Mouse (Mus musculus) layer of hippocampus, postnatal 36 days (tissue): ENCODE results near the gene Dnajb1. TPM values are rescaled to one million over a fixed set of nuclear protein-coding genes. Genes with fewer than 3 reads are reported as not detected.

Experiments used
- DNase-seq, 2 experiments: peaks; one replicate each; pipeline ENCODE4 v3.0.0; 2022
- total RNA-seq, 2 experiments: library from RNA; stranded (reverse); gene quantifications; 2 replicates each; pipeline ENCODE4 v1.2.3; 2021

Gene Dnajb1
- total RNA-seq, 2 experiments from 2014 or later, result 46.3 to 51.8 TPM

DNA sequence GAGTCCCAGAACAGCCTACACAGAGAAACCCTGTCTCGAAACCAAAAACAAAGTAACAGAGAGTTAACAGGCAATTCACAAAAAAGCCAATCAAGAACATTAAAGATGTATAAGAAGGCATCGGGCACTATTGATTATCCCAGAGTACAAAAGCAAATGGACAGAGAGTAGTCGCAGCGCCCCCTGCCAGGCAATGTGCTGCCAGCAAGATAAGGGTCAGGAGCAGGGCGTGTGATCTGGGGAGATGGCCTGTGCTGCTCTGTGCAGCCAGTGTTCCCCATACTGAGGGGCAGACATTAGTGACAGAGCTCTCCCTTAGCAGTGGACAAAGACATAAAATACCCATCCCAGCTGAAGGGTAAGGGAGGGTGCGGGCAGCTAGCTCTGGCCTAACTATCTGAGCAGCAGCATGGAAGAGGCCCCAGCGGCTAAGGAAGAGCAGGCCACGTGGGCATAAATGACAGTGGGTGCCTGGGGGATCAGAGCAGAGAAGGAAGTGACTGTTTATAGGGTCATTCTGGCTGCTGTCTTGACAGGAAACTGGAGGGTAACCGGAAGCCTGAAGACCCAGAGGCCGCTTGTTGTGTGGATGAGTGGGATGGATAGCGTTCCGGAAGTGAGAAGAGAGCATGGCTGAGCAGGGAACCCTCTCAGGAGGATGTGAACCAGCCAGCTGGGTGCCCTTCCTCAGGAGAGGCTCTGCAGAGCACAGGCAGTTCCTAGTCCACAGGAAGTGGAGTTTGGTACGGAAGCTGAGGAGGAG, 48.7 kb downstream of the Dnajb1 start:
- no peak for DNase-seq

DNA sequence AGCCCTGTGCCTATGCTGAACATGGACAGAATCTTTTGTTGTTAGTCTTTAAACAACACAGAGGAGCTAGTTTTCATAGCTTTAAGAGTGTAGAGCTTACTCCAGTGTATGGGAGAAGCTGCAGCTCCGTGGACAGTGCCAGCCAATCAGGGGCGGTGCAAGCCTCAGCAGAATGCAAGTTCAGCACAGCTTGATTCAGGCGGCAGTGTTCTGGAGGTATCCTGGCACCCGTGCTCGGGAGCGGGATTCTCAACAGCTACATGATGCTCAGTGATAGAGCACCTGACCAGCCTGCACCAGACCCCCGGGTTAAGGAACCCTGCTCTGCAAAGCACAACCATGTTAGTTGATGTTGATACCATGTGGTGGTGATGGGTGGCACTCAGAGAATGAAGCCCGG, 52.6 kb downstream of the Dnajb1 start:
- no peak for DNase-seq

DNA sequence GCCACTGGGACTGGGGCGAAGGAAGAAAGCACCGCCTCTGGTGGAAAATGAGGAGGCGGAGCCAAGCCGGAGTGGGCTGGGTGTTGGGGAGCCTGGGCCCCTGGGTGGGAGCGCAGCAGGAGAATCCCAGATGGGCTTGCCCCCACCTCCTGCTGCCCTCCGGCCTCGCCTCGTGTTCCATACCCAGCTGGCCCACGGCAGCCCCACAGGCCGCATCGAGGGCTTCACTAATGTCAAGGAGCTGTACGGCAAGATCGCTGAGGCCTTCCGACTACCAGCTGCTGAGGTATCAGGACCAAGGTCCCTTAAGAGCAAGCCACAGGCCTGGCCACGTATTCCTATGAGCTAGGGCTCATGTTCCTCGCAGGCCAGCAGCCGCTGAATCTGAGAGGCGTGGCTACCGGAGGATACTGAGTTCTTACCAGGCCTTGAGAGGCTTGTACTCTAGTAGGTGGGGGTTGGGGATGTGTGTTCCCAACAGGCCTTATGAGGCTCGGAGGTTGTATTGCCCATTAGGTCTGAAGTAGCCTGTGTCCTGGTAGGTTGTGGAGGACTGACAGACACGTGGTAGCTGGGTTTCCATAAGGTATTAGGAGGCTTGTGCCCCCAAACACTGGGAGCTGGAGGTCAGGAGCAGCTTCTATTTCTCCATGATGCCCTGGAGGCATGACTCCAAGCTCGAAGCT, 53.1 kb downstream of the Dnajb1 start:
- DNase-seq, result no peak

Other genes starting within 250 kb of the Dnajb1 start
- 1 to 10 TPM; 8.3 to 9.2 TPM for gene Clgn, start 218.3 kb upstream of the Dnajb1 start, total RNA-seq
- gene Scoc, start 149.8 kb upstream of the Dnajb1 start, total RNA-seq, result 100 to 1,000 TPM; 213 to 246 TPM
- not detected for gene Olfr370, start 72.4 kb upstream of the Dnajb1 start, total RNA-seq
- 100 to 1,000 TPM; 147 to 150 TPM for gene Ndufb7, start 41.5 kb upstream of the Dnajb1 start, total RNA-seq
- 100 to 1,000 TPM; 511 to 514 TPM for gene Tecr, start 222 bp upstream of the Dnajb1 start, total RNA-seq
- 10 to 100 TPM; 56.9 to 58.1 TPM for gene Gipc1, start 44.5 kb downstream of the Dnajb1 start, total RNA-seq
- gene Ptger1, start 58.5 kb downstream of the Dnajb1 start, total RNA-seq, result 1 to 10 TPM in 1 of 2 experiments, under 1 TPM in 1; 1.00 to 1.4 TPM
- gene Pkn1, start 91.0 kb downstream of the Dnajb1 start, total RNA-seq, result 10 to 100 TPM; 53.0 to 54.8 TPM
- gene Ddx39, start 107.0 kb downstream of the Dnajb1 start, total RNA-seq, result 10 to 100 TPM; 17.0 to 19.2 TPM
- gene Adgre5, start 133.1 kb downstream of the Dnajb1 start, total RNA-seq, result 1 to 10 TPM; 7.6 to 7.7 TPM